Mouse (Mus musculus) MEL (cell line): Measurements from ENCODE around the gene Lcn9. TPM values are rescaled to one million over a fixed set of nuclear protein-coding genes. Genes with fewer than 3 reads are reported as not detected.

Experiments
- DNase-seq: peaks from one replicate; pipeline ENCODE4 v3.0.0; 2011; ENCODE audit warnings: low read depth, low spot score
- H3K27ac ChIP-seq: 2 replicates; pipeline ENCODE4 v1.5.1; 2012; ENCODE audit warnings: low read depth, mild to moderate bottlenecking, control low read depth, low read length, moderate library complexity; ENCODE audit not compliant: control insufficient read depth
- H3K27me3 ChIP-seq, 2 experiments: fragments of 150-350 bp in 1 of 2; sonication (generic) in 1 of 2; 2 replicates each; pipeline ENCODE4 v1.6.1; 2012; ENCODE audit warnings: low read length in 2 of 2, mild to moderate bottlenecking in 2 of 2, improper control_type of control experiment in 1 of 2, moderate library complexity in 1 of 2; ENCODE audit not compliant: insufficient read depth in 2 of 2, control insufficient read depth in 1 of 2
- H3K36me3 ChIP-seq, 2 experiments: 2 replicates each; pipeline ENCODE4 v1.6.1; 2012 to 2014; ENCODE audit warnings: low read length in 2 of 2, improper control_type of control experiment in 1 of 2, inconsistent platforms in 1 of 2, mild to moderate bottlenecking in 1 of 2; ENCODE audit not compliant: insufficient read depth in 2 of 2, control insufficient read depth in 1 of 2
- H3K4me1 ChIP-seq, 2 experiments: fragments of 150-350 bp in 1 of 2; sonication (generic) in 1 of 2; 2 replicates each; pipeline ENCODE4 v1.6.1; 2012; ENCODE audit warnings: low read length in 2 of 2, improper control_type of control experiment in 1 of 2, mild to moderate bottlenecking in 1 of 2; ENCODE audit not compliant: insufficient read depth in 2 of 2, control insufficient read depth in 1 of 2
- H3K4me3 ChIP-seq, 2 experiments: fragments of 150-350 bp in 1 of 2; sonication (generic) in 1 of 2; 2 replicates each; pipeline ENCODE4 v1.5.1; 2012; ENCODE audit warnings: low read depth in 2 of 2, low read length in 2 of 2, mild to moderate bottlenecking in 2 of 2, moderate library complexity in 2 of 2, control low read depth in 1 of 2, improper control_type of control experiment in 1 of 2; ENCODE audit not compliant: control insufficient read depth in 1 of 2, insufficient read depth in 1 of 2
- H3K79me2 ChIP-seq: 2 replicates; pipeline ENCODE4 v1.6.1; 2012; ENCODE audit warnings: mild to moderate bottlenecking, low read length, moderate library complexity; ENCODE audit not compliant: control insufficient read depth, poor library complexity, insufficient read depth
- H3K9ac ChIP-seq: 2 replicates; pipeline ENCODE4 v1.6.1; 2012; ENCODE audit warnings: low read depth, mild to moderate bottlenecking, control low read depth, low read length, moderate library complexity; ENCODE audit not compliant: control insufficient read depth, poor library complexity, severe bottlenecking
- H3K9me3 ChIP-seq: fragments of 150-350 bp; sonication (generic); replicated peaks from 2 replicates; pipeline ENCODE4 v1.6.1; 2012; ENCODE audit warnings: mild to moderate bottlenecking, low read length, improper control_type of control experiment, moderate library complexity; ENCODE audit not compliant: insufficient read depth
- CHD2 ChIP-seq: IDR thresholded peaks from 2 replicates; pipeline ENCODE4 v1.6.1; 2011; ENCODE audit warnings: low read length, improper control_type of control experiment
- ELF1 ChIP-seq: IDR thresholded peaks from 2 replicates; pipeline ENCODE4 v1.6.1; 2014; ENCODE audit warnings: low read depth, mild to moderate bottlenecking, inconsistent platforms, low read length, improper control_type of control experiment, moderate library complexity
- EP300 ChIP-seq, 2 experiments: IDR thresholded peaks; 2 replicates each; pipeline ENCODE4 v1.6.1; 2011; ENCODE audit warnings: improper control_type of control experiment in 2 of 2, low read length in 2 of 2, low read depth in 1 of 2, mild to moderate bottlenecking in 1 of 2
- GABPA ChIP-seq: IDR thresholded peaks from 2 replicates; pipeline ENCODE4 v1.6.1; 2012; ENCODE audit warnings: low read depth, mild to moderate bottlenecking, inconsistent platforms, low read length, improper control_type of control experiment, moderate library complexity
- GATA1 ChIP-seq: IDR thresholded peaks from 2 replicates; pipeline ENCODE4 v1.6.1; 2011; ENCODE audit warnings: low read depth, low read length, improper control_type of control experiment
- HCFC1 ChIP-seq: IDR thresholded peaks from 2 replicates; pipeline ENCODE4 v1.6.1; 2012; ENCODE audit warnings: low read depth, mild to moderate bottlenecking, inconsistent platforms, low read length, improper control_type of control experiment, moderate library complexity
- JUND ChIP-seq: IDR thresholded peaks from 2 replicates; pipeline ENCODE4 v1.6.1; 2011; ENCODE audit warnings: low read depth, mild to moderate bottlenecking, improper control_type of control experiment, low read length
- KAT2A ChIP-seq: conservative IDR thresholded peaks from 2 replicates; pipeline ENCODE4 v1.6.1; 2012; ENCODE audit warnings: low read depth, low read length, improper control_type of control experiment, inconsistent platforms
- MAFK ChIP-seq: IDR thresholded peaks from 2 replicates; pipeline ENCODE4 v1.6.1; 2011; ENCODE audit warnings: low read depth, mild to moderate bottlenecking, low read length, improper control_type of control experiment, borderline replicate concordance
- MAX ChIP-seq: IDR thresholded peaks from 2 replicates; pipeline ENCODE4 v1.6.1; 2011; ENCODE audit warnings: low read length, improper control_type of control experiment
- MXI1 ChIP-seq: IDR thresholded peaks from 2 replicates; pipeline ENCODE4 v1.6.1; 2011; ENCODE audit warnings: mild to moderate bottlenecking, low read depth, low read length, improper control_type of control experiment
- MYB ChIP-seq: IDR thresholded peaks from 2 replicates; pipeline ENCODE4 v1.6.1; 2011; ENCODE audit warnings: mild to moderate bottlenecking, low read depth, low read length, improper control_type of control experiment
- MYC ChIP-seq: IDR thresholded peaks from 2 replicates; pipeline ENCODE4 v1.6.1; 2011; ENCODE audit warnings: low read depth, mild to moderate bottlenecking, low read length, improper control_type of control experiment, moderate library complexity
- NELFE ChIP-seq: IDR thresholded peaks from 2 replicates; pipeline ENCODE4 v1.6.1; 2011; ENCODE audit warnings: low read depth, low read length, improper control_type of control experiment
- NRF1 ChIP-seq: IDR thresholded peaks from 2 replicates; pipeline ENCODE4 v1.6.1; 2014; ENCODE audit warnings: low read depth, mild to moderate bottlenecking, inconsistent platforms, low read length, improper control_type of control experiment, moderate library complexity; ENCODE audit not compliant: poor library complexity, insufficient read depth, severe bottlenecking
- POLR2A ChIP-seq, 2 experiments: IDR thresholded peaks; 2 replicates each; pipeline ENCODE4 v1.6.1; 2011 to 2012; ENCODE audit warnings: low read length in 2 of 2, mild to moderate bottlenecking in 2 of 2, control low read depth in 1 of 2, improper control_type of control experiment in 1 of 2, low read depth in 1 of 2, moderate library complexity in 1 of 2; ENCODE audit not compliant: control insufficient read depth in 1 of 2, insufficient read depth in 1 of 2, poor library complexity in 1 of 2
- POLR2AphosphoS2 ChIP-seq: IDR thresholded peaks from 2 replicates; pipeline ENCODE4 v1.6.1; 2011; ENCODE audit warnings: low read length, improper control_type of control experiment
- RCOR1 ChIP-seq: IDR thresholded peaks from 2 replicates; pipeline ENCODE4 v1.6.1; 2012; ENCODE audit warnings: low read depth, mild to moderate bottlenecking, inconsistent platforms, low read length, improper control_type of control experiment
- SMC3 ChIP-seq: IDR thresholded peaks from 2 replicates; pipeline ENCODE4 v1.6.1; 2011; ENCODE audit warnings: low read depth, low read length, improper control_type of control experiment
- TBP ChIP-seq: IDR thresholded peaks from 2 replicates; pipeline ENCODE4 v1.8.0; 2011; ENCODE audit warnings: low read depth, low read length, improper control_type of control experiment
- TCF12 ChIP-seq: IDR thresholded peaks from 2 replicates; pipeline ENCODE4 v1.6.1; 2014; ENCODE audit warnings: low read depth, mild to moderate bottlenecking, inconsistent platforms, low read length, improper control_type of control experiment, moderate library complexity
- UBTF ChIP-seq: IDR thresholded peaks from 2 replicates; pipeline ENCODE4 v1.6.1; 2012; ENCODE audit warnings: low read depth, mild to moderate bottlenecking, inconsistent platforms, low read length, improper control_type of control experiment, moderate library complexity, borderline replicate concordance; ENCODE audit not compliant: insufficient read depth
- USF2 ChIP-seq, 2 experiments: IDR thresholded peaks; 2 replicates each; pipeline ENCODE4 v1.6.1; 2011 to 2012; ENCODE audit warnings: improper control_type of control experiment in 2 of 2, low read length in 2 of 2, borderline replicate concordance in 1 of 2, inconsistent platforms in 1 of 2, low read depth in 1 of 2, mild to moderate bottlenecking in 1 of 2; ENCODE audit not compliant: insufficient read depth in 1 of 2
- ZMIZ1 ChIP-seq: IDR thresholded peaks from 2 replicates; pipeline ENCODE4 v1.6.1; 2012; ENCODE audit warnings: low read depth, mild to moderate bottlenecking, inconsistent platforms, low read length, improper control_type of control experiment, moderate library complexity
- ZNF384 ChIP-seq: IDR thresholded peaks from 2 replicates; pipeline ENCODE4 v1.6.1; 2012; ENCODE audit warnings: low read depth, mild to moderate bottlenecking, inconsistent platforms, low read length, improper control_type of control experiment
- polyA plus RNA-seq, 2 experiments: library from polyadenylated mRNA; stranded (reverse) in 1 of 2; unstranded in 1 of 2; fragments of >175 nt in 1 of 2; fragments of >200 nt in 1 of 2; gene quantifications; 2 replicates each; pipeline versions ENCODE4 v1.2.1 to v1.2.4; 2012; ENCODE audit warnings: low replicate concordance in 2 of 2, low read depth in 1 of 2; ENCODE audit not compliant: insufficient read length in 2 of 2, insufficient read depth in 1 of 2, missing spikeins in 1 of 2
- total RNA-seq: library from RNA; depleted of rRNA; stranded (reverse); fragments of 300-350 nt; gene quantifications from 2 replicates; pipeline ENCODE4 v1.2.3, GENCODE M21; 2012; rRNA removed

Gene Lcn9
- total RNA-seq: not detected in 2 replicates
- polyA plus RNA-seq: not detected

- Histone ChIP-seq H3K36me3 (no peaks in the 10 kb centered on the region), H3K79me2 (no peaks in the 10 kb centered on the region), H3K27me3 (peaks cover 0 to 3% of the 10 kb centered on the region in 2 experiments; a peak in 2 of 4 replicates), H3K4me3 (no peak within 1 kb of the TSS), H3K4me1 (no peaks in the 10 kb centered on the region), H3K27ac (no peak within 1 kb of the TSS), H3K9me3 (no peaks in the 10 kb centered on the region), H3K9ac (no peak within 1 kb of the TSS)
- no peak for TF ChIP-seq RCOR1
- TF ChIP-seq SMC3: no peak
- no peak for TF ChIP-seq EP300 (IDR thresholded peaks at IDR 0.05; ENCODE audit: low read depth in 1 of 2, low read length in 2 of 2)
- no peak for TF ChIP-seq ELF1
- TF ChIP-seq TBP: no peak
- no peak for TF ChIP-seq MAFK
- no peak for TF ChIP-seq ZNF384
- TF ChIP-seq MAX: no peak
- TF ChIP-seq NRF1: no peak
- no peak for TF ChIP-seq GATA1
- no peak for TF ChIP-seq POLR2A (IDR thresholded peaks at IDR 0.05; ENCODE audit: control insufficient read depth in 1 of 2, insufficient read depth in 1 of 2, low read depth in 1 of 2, low read length in 2 of 2, poor library complexity in 1 of 2)
- no peak for TF ChIP-seq USF2 (IDR thresholded peaks at IDR 0.05; ENCODE audit: borderline replicate concordance in 1 of 2, insufficient read depth in 1 of 2, low read depth in 1 of 2, low read length in 2 of 2)
- TF ChIP-seq UBTF: no peak
- no peak for TF ChIP-seq HCFC1
- TF ChIP-seq TCF12: no peak
- no peak for TF ChIP-seq NELFE
- no peak for TF ChIP-seq POLR2AphosphoS2
- no peak for TF ChIP-seq JUND
- TF ChIP-seq GABPA: no peak
- no peak for DNase-seq
These were observed at the start of gene Lcn9 for GRCm38 (mm10) chr2:25822806-25823205. Lcn9 (plus strand) TSS chr2:25823153.

- peaks cover 0 to 4% of the 10 kb centered on the region in 2 experiments; a peak in 2 of 4 replicates for H3K27me3 ChIP-seq
- H3K4me1 ChIP-seq: 0 out of 4 replicates have a peak, but pooled peaks cover 0 to 3% of the 10 kb centered on the region in 2 experiments
- TF ChIP-seq CHD2 (no peak), ELF1 (no peak), MYB (no peak), USF2 (IDR thresholded peaks at IDR 0.05; ENCODE audit: borderline replicate concordance in 1 of 2, insufficient read depth in 1 of 2, low read depth in 1 of 2, low read length in 2 of 2) (no peak), MXI1 (no peak), TBP (no peak), MYC (no peak), NRF1 (no peak), KAT2A (no peak), ZMIZ1 (no peak), MAFK (no peak), SMC3 (no peak)
- no peak overlapping the region for H3K4me3 ChIP-seq
- no peaks in the 10 kb centered on the region for H3K36me3 ChIP-seq
- no peak overlapping the region for H3K9ac ChIP-seq
- H3K27ac ChIP-seq: no peak overlapping the region
- H3K79me2 ChIP-seq: no peaks in the 10 kb centered on the region
- no peaks in the 10 kb centered on the region for H3K9me3 ChIP-seq
- no peak for DNase-seq
These were observed 49.4 kb upstream of the Lcn9 start for GRCm38 (mm10) chr2:25773507-25773906.
